Mouse (Mus musculus) kidney, postnatal 36 days (tissue): ENCODE data around the gene Slc26a11.
"Not testable (repeated sequence)": the region's sequence is repeated elsewhere in the genome, so short reads cannot be mapped to it uniquely, and the experiment has no call there.

Source experiments
- DNase-seq, 2 experiments: peaks; one replicate each; pipeline ENCODE4 v3.0.0; 2021 to 2022; ENCODE audit warnings: mixed read lengths in 2 of 2

Gene Slc26a11

GRCm38 (mm10) chr11:119362769-119363533, 7.6 kb downstream of the Slc26a11 start:
- DNase-seq = no peak

- DNase-seq = peak; percentile 63 to 85
Measured at GRCm38 (mm10) chr11:119363534-119364145, 8.3 kb downstream of the Slc26a11 start.

GRCm38 (mm10) chr11:119375425-119375824, 20.1 kb downstream of the Slc26a11 start:
- no peak for DNase-seq

- no peak for DNase-seq
Measured at GRCm38 (mm10) chr11:119377326-119377725, 22.0 kb downstream of the Slc26a11 start.

GRCm38 (mm10) chr11:119378551-119378950, 23.2 kb downstream of the Slc26a11 start:
- no peak for DNase-seq

- DNase-seq = no peak
Measured at GRCm38 (mm10) chr11:119381631-119382337, 26.4 kb downstream of the Slc26a11 start.

GRCm38 (mm10) chr11:119382338-119382850, 27.0 kb downstream of the Slc26a11 start:
- DNase-seq = no peak

- no peak for DNase-seq
Measured at GRCm38 (mm10) chr11:119384904-119385303, 29.5 kb downstream of the Slc26a11 start.

- DNase-seq = no peak
Measured at GRCm38 (mm10) chr11:119386306-119386705, 30.9 kb downstream of the Slc26a11 start.

- DNase-seq = not testable (repeated sequence)
Measured at GRCm38 (mm10) chr11:119387273-119387672, 31.9 kb downstream of the Slc26a11 start.

- DNase-seq = peak; percentile 87 to 93
Measured at GRCm38 (mm10) chr11:119389851-119390270, 34.5 kb downstream of the Slc26a11 start.

- DNase-seq = peak; percentile 76 to 85
Measured at GRCm38 (mm10) chr11:119390271-119391231, 35.2 kb downstream of the Slc26a11 start.

GRCm38 (mm10) chr11:119391386-119392000, 36.1 kb downstream of the Slc26a11 start:
- no peak for DNase-seq

GRCm38 (mm10) chr11:119392001-119392614, 36.8 kb downstream of the Slc26a11 start:
- peak; percentile 89 to 95 for DNase-seq

- DNase-seq = peak; percentile 73 to 81
Measured at GRCm38 (mm10) chr11:119392800-119393482, 37.6 kb downstream of the Slc26a11 start, which contains the start of gene Rnf213. Gene Rnf213, plus strand, starts transcription at chr11:119393100.

GRCm38 (mm10) chr11:119393483-119393804, 38.1 kb downstream of the Slc26a11 start:
- no peak for DNase-seq

- DNase-seq = peak in 1 of 2 experiments; percentile 25
Measured at GRCm38 (mm10) chr11:119394210-119394609, 38.9 kb downstream of the Slc26a11 start.

- DNase-seq = no peak
Measured at GRCm38 (mm10) chr11:119395394-119395793, 40.0 kb downstream of the Slc26a11 start.

- DNase-seq = no peak
Measured at GRCm38 (mm10) chr11:119395931-119396330, 40.6 kb downstream of the Slc26a11 start.

- DNase-seq = no peak
Measured at GRCm38 (mm10) chr11:119396461-119396860, 41.1 kb downstream of the Slc26a11 start.
